Mouse (Mus musculus) macrophage (primary cell): ENCODE results near the gene Ykt6. TPM values are rescaled to one million over a fixed set of nuclear protein-coding genes. Genes with fewer than 3 reads are reported as not detected.

Experiments
- H3K27ac ChIP-seq: fragments of 350-480 bp; formaldehyde crosslinking; 2 replicates; pipeline ENCODE4 v1.9.0; 2021
- H3K36me3 ChIP-seq: fragments of 350-480 bp; formaldehyde crosslinking; 2 replicates; pipeline ENCODE4 v1.9.0; 2021; ENCODE audit errors: inconsistent target
- H3K4me3 ChIP-seq: fragments of 350-480 bp; formaldehyde crosslinking; 2 replicates; pipeline ENCODE4 v1.9.0; 2021; ENCODE audit errors: inconsistent target
- H3K79me2 ChIP-seq: fragments of 350-480 bp; formaldehyde crosslinking; 2 replicates; pipeline ENCODE4 v1.9.0; 2021; ENCODE audit errors: inconsistent target
- WGBS: methylation state at CpG from one replicate; pipeline ENCODE4 v1.1.7; 2026; ENCODE audit warnings: inconsistent platforms; ENCODE audit not compliant: missing documents; 5-methylcytosine and 5-hydroxymethylcytosine counted together
- polyA plus RNA-seq: library from polyadenylated mRNA; stranded (reverse); fragments of 250-400 nt; gene quantifications from 3 replicates; pipeline ENCODE4 v1.2.4, GENCODE M21; 2018; ENCODE audit warnings: inconsistent platforms

Gene Ykt6
- polyA plus RNA-seq, 1 experiment from 2014 or later = 77.0 TPM

DNA sequence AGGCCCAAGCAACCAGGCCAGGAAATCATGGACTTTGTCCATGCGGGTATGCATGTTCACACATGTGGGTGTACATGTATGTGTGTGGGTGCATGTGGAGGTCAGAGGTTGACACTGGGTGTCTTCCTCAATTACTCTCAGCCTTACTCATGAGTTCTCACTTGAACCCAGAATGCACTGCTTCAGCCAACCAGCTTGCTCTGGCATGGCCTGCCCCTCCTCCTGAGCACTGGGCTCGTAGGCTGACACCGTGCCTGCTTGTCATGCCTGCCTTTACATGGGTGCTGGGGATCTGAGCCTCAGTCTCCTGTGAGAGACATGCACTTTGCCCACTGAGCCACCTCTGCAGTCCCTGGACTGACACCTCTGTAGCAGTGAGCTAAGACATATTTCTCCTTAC is 56.4 kb downstream of the Ykt6 start:
- WGBS = 92% methylated on average over 3 of the region's 3 CpGs
- no peaks in the 10 kb centered on the region for H3K36me3 ChIP-seq
- H3K4me3 ChIP-seq = no peak overlapping the region
- H3K79me2 ChIP-seq = no peaks in the 10 kb centered on the region
- H3K27ac ChIP-seq = no peak overlapping the region

DNA sequence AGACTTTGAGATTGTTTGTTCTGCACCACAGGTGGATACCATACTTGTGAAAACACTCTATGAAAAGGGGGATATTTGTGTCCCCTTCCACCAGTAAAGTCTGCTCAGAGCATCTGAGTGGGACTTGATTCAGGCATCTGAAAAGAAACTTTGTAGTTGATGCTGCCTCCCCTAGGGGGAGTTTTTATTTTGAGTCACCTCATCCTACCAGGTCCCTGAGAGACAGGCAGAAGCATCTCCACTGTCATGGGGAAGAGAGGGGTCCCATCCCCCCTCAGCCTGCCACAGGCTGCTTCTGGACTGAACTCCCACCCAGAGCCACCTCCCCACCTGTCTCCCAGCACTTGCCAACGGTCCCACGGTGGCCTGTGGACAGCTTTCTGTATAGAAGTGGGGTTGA is 57.9 kb downstream of the Ykt6 start:
- no peak overlapping the region for H3K4me3 ChIP-seq
- no peak overlapping the region for H3K27ac ChIP-seq
- 78% methylated on average over 2 of the region's 2 CpGs for WGBS
- H3K79me2 ChIP-seq = no peaks in the 10 kb centered on the region
- no peaks in the 10 kb centered on the region for H3K36me3 ChIP-seq

DNA sequence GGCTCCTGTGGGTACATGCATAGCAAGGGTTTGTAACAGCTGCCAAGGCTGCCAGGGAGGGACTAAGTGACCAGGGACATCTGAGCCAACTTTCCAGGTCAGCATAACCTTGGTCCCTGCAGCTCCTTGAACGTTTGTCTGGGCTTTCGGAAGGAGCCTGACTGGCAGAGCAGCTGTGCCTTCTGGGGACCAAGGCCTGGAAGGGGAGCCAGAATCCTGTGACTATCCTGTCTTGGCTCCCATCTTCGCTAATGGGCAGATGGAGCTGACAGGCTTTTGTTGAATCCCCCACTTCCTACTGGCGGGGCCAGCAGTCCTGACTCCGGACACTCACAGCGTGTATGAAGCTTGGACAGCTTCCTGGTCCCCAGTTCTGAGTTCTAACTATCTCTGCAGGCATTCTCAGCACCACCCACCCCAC is 59.5 kb downstream of the Ykt6 start:
- Histone ChIP-seq H3K79me2 (no peaks in the 10 kb centered on the region), H3K4me3 (no peak overlapping the region), H3K36me3 (no peaks in the 10 kb centered on the region), H3K27ac (no peak overlapping the region)
- WGBS = 87% methylated on average over 6 of the region's 6 CpGs

DNA sequence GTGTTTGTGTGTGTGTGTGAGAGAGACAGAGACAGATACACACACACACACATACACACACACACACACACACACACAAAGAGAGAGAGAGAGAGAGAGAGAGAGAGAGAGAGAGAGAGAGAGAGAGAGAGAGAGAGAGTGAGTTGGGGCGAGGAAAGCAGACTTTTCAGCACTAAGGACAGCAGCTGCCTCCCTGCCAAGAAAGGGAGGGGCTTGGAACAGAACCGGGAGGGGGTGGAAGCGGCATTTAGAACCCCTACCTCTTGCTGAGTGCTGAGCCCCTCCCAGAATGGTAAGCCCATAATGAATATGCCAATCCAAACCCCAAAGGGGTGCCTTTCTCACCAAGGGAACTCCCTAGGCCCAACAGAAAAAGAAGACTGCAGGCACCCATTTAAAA is 60.9 kb downstream of the Ykt6 start:
- H3K27ac ChIP-seq = no peak overlapping the region
- no peak overlapping the region for H3K4me3 ChIP-seq
- no peaks in the 10 kb centered on the region for H3K36me3 ChIP-seq
- WGBS = 7% methylated on average over 3 of the region's 3 CpGs
- H3K79me2 ChIP-seq = no peaks in the 10 kb centered on the region

DNA sequence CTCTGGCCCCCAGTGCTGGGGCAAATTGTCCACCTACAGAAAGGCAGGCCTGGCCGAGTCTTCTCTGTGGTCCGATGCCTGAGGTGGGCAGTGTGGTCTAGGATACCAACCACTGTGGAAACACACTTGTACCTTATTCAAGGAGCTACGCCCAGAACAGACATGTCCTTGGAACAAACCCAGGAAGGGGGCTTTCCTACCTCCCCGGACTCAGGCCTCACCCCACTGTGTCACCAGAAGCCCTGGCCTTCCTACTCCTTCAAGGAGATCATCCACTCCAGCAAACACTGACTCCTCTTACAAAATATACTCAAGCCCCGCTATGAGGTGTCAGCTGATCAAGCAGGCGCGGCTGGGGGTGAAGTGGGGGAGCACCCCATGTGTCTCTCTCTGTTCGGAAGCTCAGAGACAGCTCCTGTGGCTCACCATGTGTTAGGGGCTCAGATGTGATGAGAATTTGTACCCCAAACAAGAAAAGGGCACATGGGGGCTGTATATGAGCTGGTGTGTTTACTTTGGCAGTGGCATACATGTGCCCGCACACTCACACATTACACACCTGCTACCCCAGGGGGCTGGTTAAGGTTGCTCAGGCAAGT is 61.4 kb downstream of the Ykt6 start:
- H3K79me2 ChIP-seq = no peaks in the 10 kb centered on the region
- no peaks in the 10 kb centered on the region for H3K36me3 ChIP-seq
- no peak overlapping the region for H3K27ac ChIP-seq
- H3K4me3 ChIP-seq = no peak overlapping the region
- 85% methylated on average over 9 of the region's 9 CpGs for WGBS

Other genes with a start within 250 kb of the Ykt6 start
- gene Mrps24, start 240.0 kb upstream of the Ykt6 start, polyA plus RNA-seq = 12.0 to 55.7 TPM (median 43.6 TPM) in 3 replicates
- gene Urgcp, start 193.3 kb upstream of the Ykt6 start, polyA plus RNA-seq = 7.5 to 13.5 TPM (median 13.1 TPM) in 3 replicates
- 170 to 177 TPM (median 175 TPM) in 3 replicates for gene Dbnl, start 167.2 kb upstream of the Ykt6 start, polyA plus RNA-seq
- not detected in 3 replicates for gene Pgam2, start 152.0 kb upstream of the Ykt6 start, polyA plus RNA-seq
- 4.5 to 5.8 TPM (median 5.4 TPM) in 3 replicates for gene Polm, start 117.7 kb upstream of the Ykt6 start, polyA plus RNA-seq
- gene Aebp1, start 93.7 kb upstream of the Ykt6 start, polyA plus RNA-seq = 0.19 to 0.37 TPM in 2 of 3 replicates, not detected in the other
- gene Pold2, start 77.4 kb upstream of the Ykt6 start, polyA plus RNA-seq = 5.7 to 28.7 TPM (median 9.5 TPM) in 3 replicates
- not detected in 3 replicates for gene Myl7, start 56.9 kb upstream of the Ykt6 start, polyA plus RNA-seq
- gene Gck, start 5.6 kb upstream of the Ykt6 start, polyA plus RNA-seq = not detected in 3 replicates
- 0.38 to 1.3 TPM (median 0.62 TPM) in 3 replicates for gene Camk2b, start 110.7 kb downstream of the Ykt6 start, polyA plus RNA-seq
- gene A730071L15Rik, start 244.3 kb downstream of the Ykt6 start, polyA plus RNA-seq = not detected in 3 replicates
- 26.1 to 35.2 TPM (median 27.7 TPM) in 3 replicates for gene Nudcd3, start 244.7 kb downstream of the Ykt6 start, polyA plus RNA-seq